Mouse (Mus musculus): ENCODE results near the gene AI661453. TPM values are rescaled to one million over a fixed set of nuclear protein-coding genes. Genes with fewer than 3 reads are reported as not detected.
A peak's percentile ranks its signal among the peaks of the same experiment; 100 is the strongest.

Gene AI661453
- polyA plus RNA-seq, 1 experiment, result 0.30 TPM

DNA sequence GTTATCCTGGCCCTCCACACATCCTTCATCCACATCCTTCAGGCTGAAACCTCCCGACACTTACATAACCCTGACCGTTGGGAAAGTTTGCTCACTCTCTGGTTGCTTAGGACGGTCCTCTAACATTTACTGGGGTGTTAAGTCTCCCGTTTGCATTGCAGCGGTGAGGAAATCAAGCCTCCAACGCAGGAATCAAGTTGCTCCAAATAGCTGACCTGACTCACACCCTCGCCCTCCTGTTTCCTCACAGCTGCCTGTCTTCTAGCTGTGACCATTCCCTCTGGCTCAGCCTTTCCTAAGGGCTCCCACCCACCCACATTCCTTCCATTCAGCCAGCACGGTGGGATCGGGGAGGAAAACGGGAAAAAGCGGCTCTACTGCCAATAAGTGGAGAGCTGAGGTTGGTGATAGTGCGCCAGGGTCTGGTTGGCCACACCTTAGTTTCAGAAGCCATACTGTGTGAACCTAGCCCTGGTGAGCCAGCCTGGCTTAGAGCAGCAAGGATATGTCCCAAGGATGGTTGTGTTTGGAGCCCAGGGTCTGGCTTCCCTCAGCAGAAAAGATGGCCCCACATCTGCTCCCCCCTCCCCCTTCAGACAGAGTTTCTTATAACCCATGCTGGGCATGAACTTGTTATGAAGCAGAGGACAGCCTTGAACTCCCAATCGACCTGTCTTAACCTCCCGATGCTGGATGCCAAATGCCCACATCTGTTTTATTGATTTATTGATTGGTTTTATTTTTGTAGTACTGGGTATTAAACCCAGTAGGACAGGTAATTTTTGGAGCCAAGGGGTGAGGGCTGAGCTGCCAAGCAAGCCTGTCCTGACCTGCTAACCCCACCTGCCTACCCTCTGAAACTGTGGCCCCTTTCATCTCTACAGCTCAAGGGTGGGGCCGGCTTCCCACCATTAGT, 36.3 kb downstream of the AI661453 start:
- H3K27ac ChIP-seq (ENCODE audit: control insufficient read depth, insufficient read depth, low read depth, low read length, poor library complexity), result no peak overlapping the region
- H3K4me1 ChIP-seq (ENCODE audit: control insufficient read depth, insufficient read depth, low read length), result no peaks in the 10 kb centered on the region
- no peak overlapping the region for H3K4me3 ChIP-seq (replicated peaks; ENCODE audit: control insufficient read depth, low read depth, low read length)
- 64% methylated on average over 15 of the region's 15 CpGs for WGBS
- TF ChIP-seq CTCF (IDR thresholded peaks at IDR 0.05; ENCODE audit: control insufficient read depth, insufficient read depth, low read length) (no peak), POLR2A (IDR thresholded peaks at IDR 0.05; ENCODE audit: borderline replicate concordance, control insufficient read depth, low read depth, low read length) (no peak)

DNA sequence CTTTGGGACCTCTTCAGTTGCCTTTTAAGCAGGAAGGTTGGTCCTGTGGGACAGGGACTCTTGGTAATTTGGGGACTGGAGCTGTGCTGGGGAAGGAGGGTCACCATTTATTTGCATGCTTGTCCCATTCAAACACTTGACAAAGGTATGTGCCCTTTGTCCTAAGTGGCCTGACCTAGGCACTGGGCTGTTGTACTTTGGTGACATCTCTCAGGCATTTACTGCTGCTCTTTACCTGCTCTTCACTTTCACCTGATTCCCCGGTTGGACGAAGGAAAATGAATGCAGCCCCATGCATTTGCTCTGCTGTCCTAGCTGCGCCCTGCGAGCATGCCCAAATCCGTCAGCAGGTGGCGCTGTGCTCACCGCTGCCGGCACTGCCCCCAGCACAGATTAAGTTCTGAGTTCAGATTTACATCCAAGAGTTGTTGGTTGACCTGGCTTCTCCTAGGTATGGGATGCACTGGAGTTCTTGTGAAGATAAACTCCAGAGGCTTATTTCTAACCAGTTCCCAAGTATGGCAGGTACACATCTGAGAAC, 37.1 kb downstream of the AI661453 start:
- TF ChIP-seq POLR2A (IDR thresholded peaks at IDR 0.05; ENCODE audit: borderline replicate concordance, control insufficient read depth, low read depth, low read length), result no peak
- peak; percentile 99 for TF ChIP-seq CTCF (IDR thresholded peaks at IDR 0.05; ENCODE audit: control insufficient read depth, insufficient read depth, low read length)
- Histone ChIP-seq H3K4me3 (replicated peaks; ENCODE audit: control insufficient read depth, low read depth, low read length) (no peak overlapping the region), H3K4me1 (ENCODE audit: control insufficient read depth, insufficient read depth, low read length) (no peaks in the 10 kb centered on the region), H3K27ac (ENCODE audit: control insufficient read depth, insufficient read depth, low read depth, low read length, poor library complexity) (no peak overlapping the region)
- WGBS, result 5% methylated on average over 8 of the region's 8 CpGs

DNA sequence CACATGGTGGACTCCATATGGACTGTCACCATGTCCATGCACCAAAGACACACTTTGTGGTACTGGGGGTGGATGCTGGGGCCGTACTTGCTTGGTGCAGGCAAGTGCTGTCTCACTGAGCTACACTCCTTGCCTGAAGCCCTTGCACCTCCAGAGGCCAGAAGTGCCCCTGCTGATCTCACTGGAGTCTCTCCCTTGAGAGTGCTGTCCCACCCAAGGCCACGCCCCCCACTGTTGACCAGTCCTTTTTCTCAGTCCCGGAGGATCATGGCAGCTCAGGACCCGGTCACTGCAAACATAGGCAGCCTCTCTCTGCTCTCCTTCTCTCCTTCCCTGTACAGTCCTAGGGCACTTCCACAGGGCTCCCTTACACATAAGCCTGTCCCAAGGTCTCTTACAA, 37.8 kb downstream of the AI661453 start:
- TF ChIP-seq CTCF (IDR thresholded peaks at IDR 0.05; ENCODE audit: control insufficient read depth, insufficient read depth, low read length), result no peak
- TF ChIP-seq POLR2A (IDR thresholded peaks at IDR 0.05; ENCODE audit: borderline replicate concordance, control insufficient read depth, low read depth, low read length), result no peak
- H3K4me3 ChIP-seq (replicated peaks; ENCODE audit: control insufficient read depth, low read depth, low read length), result no peak overlapping the region
- H3K27ac ChIP-seq (ENCODE audit: control insufficient read depth, insufficient read depth, low read depth, low read length, poor library complexity), result no peak overlapping the region
- 82% methylated on average over 4 of the region's 4 CpGs for WGBS
- no peaks in the 10 kb centered on the region for H3K4me1 ChIP-seq (ENCODE audit: control insufficient read depth, insufficient read depth, low read length)

DNA sequence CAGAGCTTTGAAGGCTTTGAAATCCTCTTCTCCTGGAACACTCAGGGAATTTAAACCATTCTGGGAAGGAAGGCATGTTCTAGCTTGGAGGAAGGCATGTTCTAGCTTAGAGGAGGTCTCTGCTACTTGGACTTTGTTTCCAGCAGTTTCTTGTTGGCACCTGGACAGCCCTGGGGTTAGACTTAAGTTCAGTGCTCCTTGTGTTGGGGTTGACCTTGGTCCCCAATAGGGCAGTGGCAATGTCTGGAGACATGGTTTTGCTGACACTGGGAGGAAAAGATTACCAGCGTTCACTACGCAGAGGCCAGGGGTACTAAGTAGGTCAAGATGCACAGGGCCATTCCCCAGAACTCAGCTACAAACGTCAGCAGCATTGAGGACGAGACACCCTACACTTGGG, 38.8 kb downstream of the AI661453 start:
- no peaks in the 10 kb centered on the region for H3K4me1 ChIP-seq (ENCODE audit: control insufficient read depth, insufficient read depth, low read length)
- H3K4me3 ChIP-seq (replicated peaks; ENCODE audit: control insufficient read depth, low read depth, low read length), result no peak overlapping the region
- TF ChIP-seq POLR2A (IDR thresholded peaks at IDR 0.05; ENCODE audit: borderline replicate concordance, control insufficient read depth, low read depth, low read length) (no peak), CTCF (IDR thresholded peaks at IDR 0.05; ENCODE audit: control insufficient read depth, insufficient read depth, low read length) (no peak)
- H3K27ac ChIP-seq (ENCODE audit: control insufficient read depth, insufficient read depth, low read depth, low read length, poor library complexity), result no peak overlapping the region
- 80% methylated on average over 4 of the region's 4 CpGs for WGBS

DNA sequence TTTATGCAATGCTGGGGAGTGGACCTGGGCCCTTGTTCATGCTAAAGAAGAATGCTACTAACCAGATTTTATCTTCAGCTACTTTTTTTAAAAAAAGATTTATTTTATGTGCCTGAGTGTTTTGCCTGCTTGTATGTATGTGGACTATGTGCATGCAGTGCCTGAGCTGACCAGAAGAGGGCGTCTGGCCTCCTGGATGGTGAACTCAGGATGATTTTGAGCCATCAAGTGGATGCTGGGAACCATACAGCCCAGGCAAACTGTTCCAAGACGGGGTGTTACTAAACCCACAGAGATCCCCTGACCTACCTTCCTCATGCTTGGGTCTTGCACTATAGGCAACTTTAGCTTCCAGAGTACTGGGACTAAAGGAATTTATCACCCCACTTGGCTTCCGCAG, 39.3 kb downstream of the AI661453 start:
- Histone ChIP-seq H3K4me1 (ENCODE audit: control insufficient read depth, insufficient read depth, low read length) (no peaks in the 10 kb centered on the region), H3K4me3 (replicated peaks; ENCODE audit: control insufficient read depth, low read depth, low read length) (no peak overlapping the region), H3K27ac (ENCODE audit: control insufficient read depth, insufficient read depth, low read depth, low read length, poor library complexity) (no peak overlapping the region)
- TF ChIP-seq POLR2A (IDR thresholded peaks at IDR 0.05; ENCODE audit: borderline replicate concordance, control insufficient read depth, low read depth, low read length) (no peak), CTCF (IDR thresholded peaks at IDR 0.05; ENCODE audit: control insufficient read depth, insufficient read depth, low read length) (peak; percentile 70)
- 59% methylated on average over 3 of the region's 3 CpGs for WGBS

DNA sequence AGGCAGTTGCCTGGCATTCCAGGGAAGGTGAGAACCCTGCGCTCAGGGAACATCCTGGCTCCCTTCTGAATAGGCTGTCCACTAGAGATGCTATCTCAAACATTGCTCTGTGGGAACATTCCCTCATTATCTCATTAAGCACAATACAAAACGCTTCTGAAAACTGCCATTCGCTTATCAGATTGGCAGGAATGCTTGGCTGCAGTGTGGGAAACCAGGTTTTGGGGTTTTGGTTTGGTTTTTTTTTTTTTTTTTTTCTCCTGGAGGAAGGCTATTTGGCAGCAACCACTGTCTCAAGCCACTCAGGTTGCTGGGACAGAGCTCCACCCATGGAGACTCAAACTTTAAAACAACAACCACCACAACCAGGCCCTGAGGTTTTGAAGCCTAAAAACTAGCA, 43.5 kb downstream of the AI661453 start:
- TF ChIP-seq CTCF (IDR thresholded peaks at IDR 0.05; ENCODE audit: control insufficient read depth, insufficient read depth, low read length) (no peak), POLR2A (IDR thresholded peaks at IDR 0.05; ENCODE audit: borderline replicate concordance, control insufficient read depth, low read depth, low read length) (no peak)
- 60% methylated on average over 3 of the region's 3 CpGs for WGBS
- no peak overlapping the region for H3K27ac ChIP-seq (ENCODE audit: control insufficient read depth, insufficient read depth, low read depth, low read length, poor library complexity)
- no peaks in the 10 kb centered on the region for H3K4me1 ChIP-seq (ENCODE audit: control insufficient read depth, insufficient read depth, low read length)
- H3K4me3 ChIP-seq (replicated peaks; ENCODE audit: control insufficient read depth, low read depth, low read length), result no peak overlapping the region

DNA sequence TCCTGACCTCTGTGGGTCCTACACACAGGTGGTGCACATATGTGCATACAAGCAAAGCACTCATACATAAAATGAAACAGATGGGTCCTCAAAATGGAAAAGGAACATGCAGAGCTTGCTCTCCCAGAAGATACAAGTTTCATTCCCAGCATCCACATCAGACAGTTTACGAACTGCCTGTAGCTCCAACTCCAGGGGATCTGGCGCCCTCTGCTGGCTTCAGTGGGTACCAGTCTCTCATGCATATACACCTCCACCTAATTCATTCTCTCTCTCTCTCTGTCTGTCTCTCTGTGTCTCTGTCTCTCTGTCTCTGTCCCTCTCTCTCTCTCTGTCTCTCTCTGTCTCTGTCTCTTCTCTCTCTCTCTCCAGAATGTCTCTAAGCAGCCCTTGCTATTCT, 46.0 kb downstream of the AI661453 start:
- Histone ChIP-seq H3K4me1 (ENCODE audit: control insufficient read depth, insufficient read depth, low read length) (no peaks in the 10 kb centered on the region), H3K27ac (ENCODE audit: control insufficient read depth, insufficient read depth, low read depth, low read length, poor library complexity) (no peak overlapping the region), H3K4me3 (replicated peaks; ENCODE audit: control insufficient read depth, low read depth, low read length) (no peak overlapping the region)
- 36% methylated on average over 2 of the region's 2 CpGs for WGBS
- TF ChIP-seq CTCF (IDR thresholded peaks at IDR 0.05; ENCODE audit: control insufficient read depth, insufficient read depth, low read length) (peak; percentile 86), POLR2A (IDR thresholded peaks at IDR 0.05; ENCODE audit: borderline replicate concordance, control insufficient read depth, low read depth, low read length) (no peak)

DNA sequence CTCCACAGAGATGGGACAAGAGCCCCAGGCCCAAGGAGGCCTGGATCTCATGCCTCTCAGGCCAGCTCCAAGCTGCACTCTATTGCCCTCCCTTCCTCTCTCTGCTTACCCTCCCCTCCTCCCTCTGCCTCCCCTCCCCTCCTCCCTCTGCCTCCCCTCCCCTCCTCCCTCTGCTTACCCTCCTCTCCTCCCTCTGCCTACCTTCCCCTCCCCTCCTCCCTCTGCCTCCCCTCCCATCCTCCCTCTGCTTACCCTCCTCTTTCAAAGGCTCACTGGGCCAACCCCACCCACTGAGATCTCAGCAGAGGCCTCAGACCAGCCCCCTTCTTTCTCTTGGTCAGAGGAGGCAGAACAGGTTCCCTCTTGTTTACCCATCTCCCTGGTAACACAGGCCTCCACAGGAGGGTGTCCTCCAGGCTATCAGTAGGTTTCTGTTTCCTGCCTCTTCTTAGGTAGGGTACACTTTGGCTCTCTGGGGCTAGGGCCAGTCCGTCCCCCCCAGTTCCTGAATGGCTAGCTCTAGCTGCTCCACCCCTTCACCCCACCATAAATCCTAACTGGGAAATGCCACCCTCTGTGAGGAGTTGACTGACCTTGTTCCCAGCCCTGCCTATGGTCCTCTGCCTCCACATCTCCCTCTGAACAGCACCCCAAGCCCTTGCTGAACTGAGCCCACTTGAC, 48.0 kb downstream of the AI661453 start:
- Histone ChIP-seq H3K4me1 (ENCODE audit: control insufficient read depth, insufficient read depth, low read length) (no peaks in the 10 kb centered on the region), H3K4me3 (replicated peaks; ENCODE audit: control insufficient read depth, low read depth, low read length) (no peak overlapping the region), H3K27ac (ENCODE audit: control insufficient read depth, insufficient read depth, low read depth, low read length, poor library complexity) (0 out of 2 replicates have a peak overlapping the region, but pooled peaks have one; percentile 22)
- 33% methylated on average over 1 of the region's 1 CpGs for WGBS
- no peak for TF ChIP-seq CTCF (IDR thresholded peaks at IDR 0.05; ENCODE audit: control insufficient read depth, insufficient read depth, low read length)
- no peak for TF ChIP-seq POLR2A (IDR thresholded peaks at IDR 0.05; ENCODE audit: borderline replicate concordance, control insufficient read depth, low read depth, low read length)
